Mouse (Mus musculus): Measurements from ENCODE around the gene Mark3. TPM values are rescaled to one million over a fixed set of nuclear protein-coding genes. Genes with fewer than 3 reads are reported as not detected.
"Not testable (repeated sequence)": the region's sequence is repeated elsewhere in the genome, so short reads cannot be mapped to it uniquely, and the experiment has no call there.

The Mark3 gene
- total RNA-seq (2014; fragmentation: Nextera tagmentation) (55.8 and 61.7 TPM in 2 replicates), total RNA-seq (2017) (61.3 and 71.8 TPM in 2 replicates)

- peak; percentile 97 for ATAC-seq (replicated peaks; ENCODE audit: poor library complexity, severe bottlenecking)
Measured at GRCm38 (mm10) chr12:111574074-111574886, at the start of gene Mark3. Mark3 (plus strand) TSS chr12:111574523.

GRCm38 (mm10) chr12:111524883-111525282 is 49.4 kb upstream of the Mark3 start:
- ATAC-seq (replicated peaks; ENCODE audit: poor library complexity, severe bottlenecking), result peak; percentile 95

DNA sequence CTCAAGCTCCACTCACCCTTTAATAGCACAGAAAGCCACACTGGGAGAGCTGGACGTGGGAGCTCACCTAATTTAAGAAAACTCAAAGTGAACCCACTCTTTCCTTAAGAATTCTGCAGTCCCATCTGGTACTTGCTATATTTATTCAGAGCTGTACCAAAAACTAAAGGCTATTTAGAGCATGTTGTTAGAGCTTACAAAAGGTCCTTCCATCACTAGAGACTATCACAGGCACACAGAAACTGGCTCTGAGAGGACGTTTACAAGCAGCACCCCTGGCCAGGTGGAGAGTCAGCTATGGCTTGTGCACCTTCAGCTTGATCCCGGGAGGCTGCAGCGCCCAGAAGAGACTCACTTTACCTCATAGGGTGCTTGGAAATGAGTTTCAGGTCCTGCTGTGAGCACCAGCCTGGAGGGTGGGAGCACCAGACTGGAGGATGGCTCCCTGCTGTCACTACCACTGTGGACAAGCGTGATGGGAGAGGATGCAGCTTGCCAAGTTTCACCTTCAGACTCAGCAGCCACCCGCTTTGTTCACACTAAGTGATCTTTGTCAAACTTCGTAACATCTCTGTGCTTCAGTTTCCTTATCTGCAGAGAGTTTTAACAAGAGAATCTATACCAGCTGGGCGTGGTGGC is 46.6 kb upstream of the Mark3 start:
- ATAC-seq (replicated peaks; ENCODE audit: poor library complexity, severe bottlenecking), result no peak

- ATAC-seq (replicated peaks; ENCODE audit: poor library complexity, severe bottlenecking), result no peak
Measured at GRCm38 (mm10) chr12:111529192-111529591, 45.1 kb upstream of the Mark3 start.

DNA sequence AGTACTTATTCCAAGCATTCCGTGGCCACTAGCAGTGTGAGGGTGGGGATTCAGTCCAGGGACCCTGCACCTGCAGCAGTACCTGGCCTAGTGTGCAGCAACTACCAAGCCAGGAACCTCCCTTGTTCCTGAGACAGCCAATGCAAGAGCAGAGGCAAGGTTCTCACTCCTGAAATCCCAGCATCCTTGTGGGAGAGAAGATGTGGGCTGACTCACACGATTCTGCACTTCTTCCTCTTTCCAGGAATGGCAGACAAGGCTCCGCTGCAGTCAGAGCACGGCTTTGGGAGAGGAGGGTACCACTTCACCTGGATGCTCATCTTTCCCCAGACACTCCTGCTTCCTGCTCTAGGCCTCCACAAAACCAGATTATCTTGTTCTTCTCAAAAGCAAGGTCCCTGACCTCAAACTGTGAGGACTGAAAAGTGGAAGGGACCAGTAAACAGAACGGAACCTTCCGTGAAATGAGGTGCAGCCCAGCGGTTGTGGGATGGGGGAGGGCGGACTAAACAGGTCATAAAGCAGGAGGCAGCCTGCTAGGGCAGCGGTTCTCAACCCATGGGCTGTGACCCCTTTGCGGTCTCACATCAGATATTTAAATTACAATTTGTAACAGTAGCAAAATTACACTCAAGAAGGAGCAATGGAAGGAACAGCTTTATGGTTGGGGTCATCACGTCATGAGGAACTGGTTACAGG is 41.1 kb upstream of the Mark3 start:
- no peak for ATAC-seq (replicated peaks; ENCODE audit: poor library complexity, severe bottlenecking)

- ATAC-seq (replicated peaks; ENCODE audit: poor library complexity, severe bottlenecking), result peak; percentile 15
Measured at GRCm38 (mm10) chr12:111535281-111535680, 39.0 kb upstream of the Mark3 start.

- peak; percentile 2; the same call in 1 of the 2 replicates for ATAC-seq (replicated peaks; ENCODE audit: poor library complexity, severe bottlenecking)
Measured at GRCm38 (mm10) chr12:111535762-111536161, 38.6 kb upstream of the Mark3 start.

- no peak for ATAC-seq (replicated peaks; ENCODE audit: poor library complexity, severe bottlenecking)
Measured at GRCm38 (mm10) chr12:111536746-111537145, 37.6 kb upstream of the Mark3 start.

- ATAC-seq (replicated peaks; ENCODE audit: poor library complexity, severe bottlenecking), result no peak
Measured at GRCm38 (mm10) chr12:111537341-111537740, 37.0 kb upstream of the Mark3 start.

GRCm38 (mm10) chr12:111537796-111538291 is 36.5 kb upstream of the Mark3 start, which contains the start of gene Eif5:
Eif5 (plus strand) TSS chr12:111538016.
- ATAC-seq (replicated peaks; ENCODE audit: poor library complexity, severe bottlenecking), result peak; percentile 84

DNA sequence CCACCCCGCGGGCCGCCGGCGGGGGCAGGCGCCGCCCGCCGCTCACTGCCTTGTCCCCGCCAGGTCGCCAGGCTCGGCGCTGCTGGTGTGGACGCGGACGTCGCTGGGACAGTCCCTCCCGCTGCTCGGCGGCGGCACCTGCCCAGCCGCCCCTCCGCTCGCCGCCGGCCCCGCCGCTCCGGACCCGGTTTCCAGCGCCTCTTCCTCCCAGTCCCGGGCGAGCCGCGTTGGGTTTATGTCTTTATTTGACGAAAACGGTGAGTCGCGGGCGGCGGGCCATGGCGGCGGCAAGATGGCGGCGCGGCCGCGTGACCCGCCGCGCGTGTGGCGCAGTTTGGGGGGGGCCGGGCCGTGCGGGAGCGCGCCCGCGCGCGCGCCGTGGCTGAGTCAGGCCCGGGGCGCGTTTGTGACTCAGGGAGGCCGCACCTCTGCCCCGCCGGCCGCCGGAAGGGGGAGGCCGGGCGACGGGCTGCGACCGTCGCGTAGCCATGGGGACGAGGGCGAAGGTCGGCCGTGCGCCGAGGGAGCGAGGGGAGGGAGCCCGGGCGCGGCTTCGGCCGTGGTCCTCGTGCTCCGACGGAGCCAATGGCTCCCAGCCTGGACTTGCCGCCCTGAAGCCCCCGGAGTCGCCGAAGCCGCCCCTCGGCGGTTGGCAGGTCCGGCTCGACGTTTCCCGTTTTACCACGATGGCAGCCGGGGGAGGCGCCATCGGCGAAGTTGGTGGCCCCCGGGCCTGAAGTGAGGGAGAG is 35.9 kb upstream of the Mark3 start:
- ATAC-seq (replicated peaks; ENCODE audit: poor library complexity, severe bottlenecking), result peak; percentile 26

DNA sequence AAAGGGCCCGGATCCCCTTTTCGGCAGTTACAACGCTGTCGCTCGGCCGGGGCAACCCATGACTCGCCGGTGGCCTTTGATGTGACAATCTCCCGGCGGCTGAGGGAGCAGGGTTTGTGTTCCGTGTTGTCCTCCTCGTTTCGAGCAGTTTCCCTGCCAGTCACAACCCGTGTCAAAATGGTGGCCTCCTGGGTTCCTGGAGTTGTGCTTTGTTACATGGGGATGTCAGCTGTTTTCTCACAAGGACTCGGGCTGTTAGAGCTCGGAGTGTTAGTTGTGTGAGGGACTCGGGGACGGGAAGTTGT is 35.3 kb upstream of the Mark3 start:
- no peak for ATAC-seq (replicated peaks; ENCODE audit: poor library complexity, severe bottlenecking)

- ATAC-seq (replicated peaks; ENCODE audit: poor library complexity, severe bottlenecking), result no peak
Measured at GRCm38 (mm10) chr12:111547070-111547469, 27.3 kb upstream of the Mark3 start.

DNA sequence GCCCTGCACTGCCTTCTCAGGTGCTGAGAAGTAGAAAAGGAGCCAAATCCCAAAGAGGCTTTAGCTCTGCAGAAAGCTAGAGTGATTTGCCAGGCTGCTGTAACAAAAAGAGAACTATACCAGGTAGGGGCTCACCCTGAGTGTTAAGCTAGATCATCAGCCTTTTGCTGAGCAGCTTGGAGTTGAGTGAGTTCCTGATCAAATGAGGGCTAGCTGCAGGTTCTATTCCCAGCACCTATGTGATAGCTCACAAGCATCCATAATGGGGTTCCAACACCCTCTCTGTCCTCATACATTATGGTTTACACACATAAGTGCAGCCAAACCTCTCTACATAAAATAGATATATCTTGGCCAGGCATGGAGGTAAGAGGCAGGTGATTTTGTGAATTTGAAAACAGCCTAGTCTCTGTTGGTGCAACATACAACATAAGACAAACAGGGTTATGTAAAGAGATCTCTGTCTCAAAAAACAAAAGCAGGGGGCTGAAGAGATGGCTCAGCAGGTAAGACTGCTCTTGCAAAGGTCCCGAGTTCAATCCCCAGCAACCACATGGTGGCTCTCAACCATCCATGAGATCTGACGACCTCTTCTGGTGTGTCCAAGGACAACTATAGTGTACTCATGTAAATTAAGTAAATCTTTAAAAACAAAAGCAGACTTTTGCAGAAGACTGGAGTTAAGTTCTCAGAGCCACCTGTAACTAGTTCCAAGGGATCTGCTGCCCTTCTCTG is 25.6 kb upstream of the Mark3 start:
- ATAC-seq (replicated peaks; ENCODE audit: poor library complexity, severe bottlenecking), result peak; percentile 17; the same call in 1 of the 2 replicates

- no peak for ATAC-seq (replicated peaks; ENCODE audit: poor library complexity, severe bottlenecking)
Measured at GRCm38 (mm10) chr12:111550679-111551078, 23.6 kb upstream of the Mark3 start.

DNA sequence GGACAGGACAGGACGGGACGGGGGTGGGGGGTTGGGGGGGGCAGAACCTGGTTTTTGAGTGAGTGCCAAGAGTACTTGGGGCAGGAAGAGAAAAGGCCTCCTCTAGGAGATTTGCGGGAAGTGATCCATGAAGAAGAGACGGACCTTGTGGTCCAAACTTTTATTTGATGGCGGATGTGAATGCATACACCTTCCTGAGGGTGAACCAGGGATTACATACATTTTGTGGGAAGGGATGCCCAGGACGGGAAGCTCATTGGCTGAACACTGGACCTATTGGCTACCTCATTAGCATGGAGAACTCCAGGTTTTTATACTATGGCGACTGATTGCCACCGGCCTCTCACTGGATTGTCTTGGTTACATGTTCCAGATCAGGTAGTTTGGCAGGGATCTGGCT is 22.0 kb upstream of the Mark3 start:
- no peak for ATAC-seq (replicated peaks; ENCODE audit: poor library complexity, severe bottlenecking)

DNA sequence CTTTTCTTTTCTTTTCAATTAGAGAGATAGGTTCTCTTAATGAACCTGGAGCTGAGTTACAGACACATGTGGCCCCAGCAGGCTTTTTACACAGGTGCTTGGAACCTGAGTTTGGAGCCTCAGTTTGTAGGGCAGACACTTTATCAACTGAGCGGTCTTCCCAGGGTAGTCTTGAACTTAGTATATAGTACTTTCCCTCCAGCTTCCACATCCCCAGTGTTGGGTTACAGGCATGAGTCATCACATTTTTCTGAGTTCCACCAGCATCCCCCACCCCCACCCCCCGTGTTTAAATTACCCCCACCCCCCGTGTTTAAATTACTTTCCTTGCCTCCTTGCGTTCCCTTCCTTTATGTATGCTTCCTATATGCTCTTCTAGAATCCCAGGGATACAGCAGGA is 19.0 kb upstream of the Mark3 start:
- ATAC-seq (replicated peaks; ENCODE audit: poor library complexity, severe bottlenecking), result no peak

DNA sequence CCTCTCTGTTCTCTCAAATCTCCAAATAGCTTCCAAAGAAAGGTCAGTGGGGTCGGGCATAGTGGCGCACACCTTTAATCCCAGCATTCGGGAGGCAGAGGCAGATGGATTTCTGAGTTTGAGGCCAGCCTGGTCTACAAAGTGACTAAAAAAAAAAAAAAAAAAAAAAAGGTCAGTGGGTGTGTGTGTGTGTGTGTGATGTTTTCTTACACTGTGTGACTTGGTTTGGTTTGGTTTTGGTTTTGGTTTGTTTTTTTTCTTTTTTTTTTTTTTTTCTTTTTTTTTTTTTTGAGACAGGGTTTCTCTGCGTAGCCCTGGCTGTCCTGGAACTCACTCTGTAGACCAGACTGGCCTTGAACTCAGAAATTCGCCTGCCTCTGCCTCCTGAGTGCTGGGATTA is 18.4 kb upstream of the Mark3 start:
- not testable (repeated sequence) for ATAC-seq (replicated peaks; ENCODE audit: poor library complexity, severe bottlenecking)

DNA sequence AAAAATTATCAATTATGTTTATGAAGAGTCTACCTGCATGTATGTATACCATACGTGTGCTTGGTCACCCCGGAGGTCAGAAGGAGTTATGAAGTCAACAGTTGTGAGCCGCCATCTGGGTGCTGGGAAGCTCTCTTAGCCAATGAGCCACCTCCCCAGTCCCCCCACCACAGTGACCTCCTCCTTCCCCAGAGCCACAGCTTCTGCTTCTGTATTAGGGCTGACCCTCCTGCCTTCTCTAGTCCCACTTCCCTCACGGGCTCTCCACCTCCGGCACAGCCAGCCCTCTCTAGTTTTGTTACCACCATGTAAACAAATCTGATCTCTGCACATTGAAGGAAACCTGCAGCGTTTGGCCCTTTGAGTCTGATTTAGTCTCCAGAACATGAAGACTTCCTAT is 16.8 kb upstream of the Mark3 start:
- peak; percentile 80 for ATAC-seq (replicated peaks; ENCODE audit: poor library complexity, severe bottlenecking)

DNA sequence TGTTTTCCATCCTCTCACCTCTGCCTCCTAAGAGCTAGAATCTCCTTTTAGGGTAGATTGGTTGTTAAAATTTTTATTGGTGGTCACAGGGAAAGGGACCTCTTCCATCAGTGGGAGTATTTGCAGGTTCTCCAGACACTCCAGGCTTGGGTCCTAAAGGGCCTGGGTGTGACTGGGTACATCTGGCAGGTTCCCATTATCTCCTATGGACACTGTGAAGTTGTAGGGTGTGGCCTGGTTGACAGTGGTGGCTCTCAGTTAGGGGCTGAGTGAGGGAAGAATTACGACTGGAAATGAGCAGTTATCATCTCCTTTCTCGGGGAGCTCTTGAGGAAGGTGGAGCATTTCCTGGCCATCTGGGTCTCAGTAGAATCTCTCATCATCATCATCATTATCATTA is 15.7 kb upstream of the Mark3 start:
- no peak for ATAC-seq (replicated peaks; ENCODE audit: poor library complexity, severe bottlenecking)

All from granulocyte monocyte progenitor cell, adult 5-6 weeks (primary cell).